Mouse (Mus musculus) MEL (cell line): ENCODE data around the gene Atrnl1. TPM values are rescaled to one million over a fixed set of nuclear protein-coding genes. Genes with fewer than 3 reads are reported as not detected.

Source experiments
- DNase-seq: peaks from one replicate; pipeline ENCODE4 v3.0.0; 2011; ENCODE audit warnings: low read depth, low spot score
- H3K27ac ChIP-seq: 2 replicates; pipeline ENCODE4 v1.5.1; 2012; ENCODE audit warnings: low read depth, mild to moderate bottlenecking, control low read depth, low read length, moderate library complexity; ENCODE audit not compliant: control insufficient read depth
- H3K27me3 ChIP-seq, 2 experiments: fragments of 150-350 bp in 1 of 2; sonication (generic) in 1 of 2; 2 replicates each; pipeline ENCODE4 v1.6.1; 2012; ENCODE audit warnings: low read length in 2 of 2, mild to moderate bottlenecking in 2 of 2, improper control_type of control experiment in 1 of 2, moderate library complexity in 1 of 2; ENCODE audit not compliant: insufficient read depth in 2 of 2, control insufficient read depth in 1 of 2
- H3K36me3 ChIP-seq, 2 experiments: 2 replicates each; pipeline ENCODE4 v1.6.1; 2012 to 2014; ENCODE audit warnings: low read length in 2 of 2, improper control_type of control experiment in 1 of 2, inconsistent platforms in 1 of 2, mild to moderate bottlenecking in 1 of 2; ENCODE audit not compliant: insufficient read depth in 2 of 2, control insufficient read depth in 1 of 2
- H3K4me1 ChIP-seq, 2 experiments: fragments of 150-350 bp in 1 of 2; sonication (generic) in 1 of 2; 2 replicates each; pipeline ENCODE4 v1.6.1; 2012; ENCODE audit warnings: low read length in 2 of 2, improper control_type of control experiment in 1 of 2, mild to moderate bottlenecking in 1 of 2; ENCODE audit not compliant: insufficient read depth in 2 of 2, control insufficient read depth in 1 of 2
- H3K4me3 ChIP-seq, 2 experiments: fragments of 150-350 bp in 1 of 2; sonication (generic) in 1 of 2; 2 replicates each; pipeline ENCODE4 v1.5.1; 2012; ENCODE audit warnings: low read depth in 2 of 2, low read length in 2 of 2, mild to moderate bottlenecking in 2 of 2, moderate library complexity in 2 of 2, control low read depth in 1 of 2, improper control_type of control experiment in 1 of 2; ENCODE audit not compliant: control insufficient read depth in 1 of 2, insufficient read depth in 1 of 2
- H3K79me2 ChIP-seq: 2 replicates; pipeline ENCODE4 v1.6.1; 2012; ENCODE audit warnings: mild to moderate bottlenecking, low read length, moderate library complexity; ENCODE audit not compliant: control insufficient read depth, poor library complexity, insufficient read depth
- H3K9ac ChIP-seq: 2 replicates; pipeline ENCODE4 v1.6.1; 2012; ENCODE audit warnings: low read depth, mild to moderate bottlenecking, control low read depth, low read length, moderate library complexity; ENCODE audit not compliant: control insufficient read depth, poor library complexity, severe bottlenecking
- H3K9me3 ChIP-seq: fragments of 150-350 bp; sonication (generic); replicated peaks from 2 replicates; pipeline ENCODE4 v1.6.1; 2012; ENCODE audit warnings: mild to moderate bottlenecking, low read length, improper control_type of control experiment, moderate library complexity; ENCODE audit not compliant: insufficient read depth
- CHD2 ChIP-seq: IDR thresholded peaks from 2 replicates; pipeline ENCODE4 v1.6.1; 2011; ENCODE audit warnings: low read length, improper control_type of control experiment
- E2F4 ChIP-seq: IDR thresholded peaks from 2 replicates; pipeline ENCODE4 v1.6.1; 2011; ENCODE audit warnings: low read depth, low read length, improper control_type of control experiment, borderline replicate concordance
- ELF1 ChIP-seq: IDR thresholded peaks from 2 replicates; pipeline ENCODE4 v1.6.1; 2014; ENCODE audit warnings: low read depth, mild to moderate bottlenecking, inconsistent platforms, low read length, improper control_type of control experiment, moderate library complexity
- EP300 ChIP-seq, 2 experiments: IDR thresholded peaks; 2 replicates each; pipeline ENCODE4 v1.6.1; 2011; ENCODE audit warnings: improper control_type of control experiment in 2 of 2, low read length in 2 of 2, low read depth in 1 of 2, mild to moderate bottlenecking in 1 of 2
- GABPA ChIP-seq: IDR thresholded peaks from 2 replicates; pipeline ENCODE4 v1.6.1; 2012; ENCODE audit warnings: low read depth, mild to moderate bottlenecking, inconsistent platforms, low read length, improper control_type of control experiment, moderate library complexity
- HCFC1 ChIP-seq: IDR thresholded peaks from 2 replicates; pipeline ENCODE4 v1.6.1; 2012; ENCODE audit warnings: low read depth, mild to moderate bottlenecking, inconsistent platforms, low read length, improper control_type of control experiment, moderate library complexity
- MAFK ChIP-seq: IDR thresholded peaks from 2 replicates; pipeline ENCODE4 v1.6.1; 2011; ENCODE audit warnings: low read depth, mild to moderate bottlenecking, low read length, improper control_type of control experiment, borderline replicate concordance
- MAX ChIP-seq: IDR thresholded peaks from 2 replicates; pipeline ENCODE4 v1.6.1; 2011; ENCODE audit warnings: low read length, improper control_type of control experiment
- NELFE ChIP-seq: IDR thresholded peaks from 2 replicates; pipeline ENCODE4 v1.6.1; 2011; ENCODE audit warnings: low read depth, low read length, improper control_type of control experiment
- POLR2AphosphoS2 ChIP-seq: IDR thresholded peaks from 2 replicates; pipeline ENCODE4 v1.6.1; 2011; ENCODE audit warnings: low read length, improper control_type of control experiment
- RCOR1 ChIP-seq: IDR thresholded peaks from 2 replicates; pipeline ENCODE4 v1.6.1; 2012; ENCODE audit warnings: low read depth, mild to moderate bottlenecking, inconsistent platforms, low read length, improper control_type of control experiment
- TCF12 ChIP-seq: IDR thresholded peaks from 2 replicates; pipeline ENCODE4 v1.6.1; 2014; ENCODE audit warnings: low read depth, mild to moderate bottlenecking, inconsistent platforms, low read length, improper control_type of control experiment, moderate library complexity
- UBTF ChIP-seq: IDR thresholded peaks from 2 replicates; pipeline ENCODE4 v1.6.1; 2012; ENCODE audit warnings: low read depth, mild to moderate bottlenecking, inconsistent platforms, low read length, improper control_type of control experiment, moderate library complexity, borderline replicate concordance; ENCODE audit not compliant: insufficient read depth
- USF1 ChIP-seq: IDR thresholded peaks from 2 replicates; pipeline ENCODE4 v1.6.1; 2014; ENCODE audit warnings: low read depth, mild to moderate bottlenecking, inconsistent platforms, low read length, improper control_type of control experiment, moderate library complexity
- USF2 ChIP-seq, 2 experiments: IDR thresholded peaks; 2 replicates each; pipeline ENCODE4 v1.6.1; 2011 to 2012; ENCODE audit warnings: improper control_type of control experiment in 2 of 2, low read length in 2 of 2, borderline replicate concordance in 1 of 2, inconsistent platforms in 1 of 2, low read depth in 1 of 2, mild to moderate bottlenecking in 1 of 2; ENCODE audit not compliant: insufficient read depth in 1 of 2
- ZC3H11A ChIP-seq: IDR thresholded peaks from 2 replicates; pipeline ENCODE4 v1.6.1; 2012; ENCODE audit warnings: low read depth, mild to moderate bottlenecking, inconsistent platforms, low read length, improper control_type of control experiment
- ZKSCAN1 ChIP-seq: IDR thresholded peaks from 2 replicates; pipeline ENCODE4 v1.6.1; 2012; ENCODE audit warnings: low read depth, mild to moderate bottlenecking, inconsistent platforms, low read length, improper control_type of control experiment, moderate library complexity
- polyA plus RNA-seq, 2 experiments: library from polyadenylated mRNA; stranded (reverse) in 1 of 2; unstranded in 1 of 2; fragments of >175 nt in 1 of 2; fragments of >200 nt in 1 of 2; gene quantifications; 2 replicates each; pipeline versions ENCODE4 v1.2.1 to v1.2.4; 2012; ENCODE audit warnings: low replicate concordance in 2 of 2, low read depth in 1 of 2; ENCODE audit not compliant: insufficient read length in 2 of 2, insufficient read depth in 1 of 2, missing spikeins in 1 of 2
- total RNA-seq: library from RNA; depleted of rRNA; stranded (reverse); fragments of 300-350 nt; gene quantifications from 2 replicates; pipeline ENCODE4 v1.2.3, GENCODE M21; 2012

Atrnl1 gene
- total and polyA plus RNA-seq, 3 experiments, result 6.4 to 8.2 TPM; not detected in 1

GRCm38 (mm10) chr19:57610476-57611261 is at the start of gene Atrnl1 (continued):
- peak; percentile 95 for TF ChIP-seq UBTF
- no peak for TF ChIP-seq USF2 (IDR thresholded peaks at IDR 0.05; ENCODE audit: borderline replicate concordance in 1 of 2, insufficient read depth in 1 of 2, low read depth in 1 of 2, low read length in 2 of 2)
- peak in 1 of 2 experiments; percentile 31; a peak in 1 of 4 replicates for TF ChIP-seq EP300 (IDR thresholded peaks at IDR 0.05; ENCODE audit: low read depth in 1 of 2, low read length in 2 of 2)
- TF ChIP-seq, all 39 proteins: peak for 19

GRCm38 (mm10) chr19:57561486-57561885 is 49.3 kb upstream of the Atrnl1 start:
- Histone ChIP-seq H3K27me3 (peaks cover 0 to 3% of the 10 kb centered on the region in 2 experiments; a peak in 1 of 4 replicates), H3K79me2 (no peaks in the 10 kb centered on the region), H3K27ac (no peak overlapping the region), H3K4me1 (no peaks in the 10 kb centered on the region; a peak in 1 of 4 replicates), H3K36me3 (no peaks in the 10 kb centered on the region), H3K9ac (no peak overlapping the region), H3K9me3 (no peaks in the 10 kb centered on the region; the same call in 1 of the 2 replicates), H3K4me3 (peak overlapping the region in 1 of 2 experiments; percentile 10; a peak in 1 of 4 replicates)
- no peak for TF ChIP-seq ZKSCAN1
- no peak for TF ChIP-seq UBTF
- TF ChIP-seq TCF12, result no peak
- no peak for TF ChIP-seq POLR2AphosphoS2
- TF ChIP-seq NELFE, result no peak
- TF ChIP-seq ZC3H11A, result no peak
- peak; percentile 50 for DNase-seq

- peaks cover 0 to 6% of the 10 kb centered on the region in 2 experiments; a peak in 3 of 4 replicates for H3K27me3 ChIP-seq
- DNase-seq, result no peak
- no peak for TF ChIP-seq USF1
- TF ChIP-seq EP300 (IDR thresholded peaks at IDR 0.05; ENCODE audit: low read depth in 1 of 2, low read length in 2 of 2), result no peak
- TF ChIP-seq TCF12, result no peak
- TF ChIP-seq RCOR1, result no peak
- TF ChIP-seq MAFK, result no peak
- TF ChIP-seq GABPA, result no peak
- no peak for TF ChIP-seq CHD2
- no peak for TF ChIP-seq E2F4
- no peak for TF ChIP-seq ELF1
- no peak for TF ChIP-seq UBTF
- TF ChIP-seq HCFC1, result no peak
- no peak for TF ChIP-seq MAX
- no peaks in the 10 kb centered on the region for H3K36me3 ChIP-seq
- no peaks in the 10 kb centered on the region for H3K9me3 ChIP-seq
- H3K79me2 ChIP-seq, result no peaks in the 10 kb centered on the region
- no peak overlapping the region for H3K4me3 ChIP-seq
- no peak overlapping the region for H3K27ac ChIP-seq
- no peaks in the 10 kb centered on the region for H3K4me1 ChIP-seq
- H3K9ac ChIP-seq, result no peak overlapping the region
Observed at GRCm38 (mm10) chr19:57569040-57569439, 41.8 kb upstream of the Atrnl1 start.
